Mouse (Mus musculus) monocyte, adult 59 days (primary cell): ENCODE data around the gene Aifm1. TPM values are rescaled to one million over a fixed set of nuclear protein-coding genes. Genes with fewer than 3 reads are reported as not detected.

Experiments
- total RNA-seq, 2 experiments: library from RNA; stranded (reverse); gene quantifications; one replicate each; pipeline ENCODE4 v1.2.4; 2023

Aifm1 gene
- 10 to 100 TPM; 18.9 to 21.0 TPM for total RNA-seq

DNA sequence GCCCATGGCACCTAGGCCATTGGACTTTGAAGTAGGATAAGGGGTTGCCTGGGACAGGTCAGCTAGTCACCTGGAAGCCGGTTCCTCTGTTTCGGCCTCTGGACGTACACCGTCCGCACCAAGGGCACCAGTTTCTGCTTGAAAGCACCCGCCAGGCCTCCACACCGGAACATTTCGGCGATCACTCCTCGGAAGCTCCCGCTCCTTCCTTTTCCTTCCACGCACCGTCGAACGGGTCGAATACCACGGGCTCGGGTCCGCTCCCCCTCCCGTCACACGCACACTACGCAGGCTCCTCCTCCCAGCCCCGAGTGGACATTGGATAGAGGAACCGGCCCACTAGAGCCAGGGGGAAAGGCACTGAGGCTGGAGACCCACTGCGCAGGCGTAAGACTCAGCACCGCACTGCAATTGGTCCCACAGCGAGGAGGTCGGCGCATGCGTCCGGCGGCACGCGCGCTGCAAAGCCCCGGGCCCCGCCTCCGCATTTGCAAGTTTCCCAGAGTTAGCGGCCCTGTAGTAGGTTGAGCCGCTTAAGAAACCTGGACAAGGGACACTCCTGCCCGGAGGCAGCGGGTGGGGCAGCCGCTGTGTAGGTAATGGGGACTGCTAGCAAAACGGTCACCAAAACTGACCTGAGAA, at the start of gene Aifm1:
Aifm1 (minus strand) TSS at position 398 of the 642 bp plus-strand sequence.

DNA sequence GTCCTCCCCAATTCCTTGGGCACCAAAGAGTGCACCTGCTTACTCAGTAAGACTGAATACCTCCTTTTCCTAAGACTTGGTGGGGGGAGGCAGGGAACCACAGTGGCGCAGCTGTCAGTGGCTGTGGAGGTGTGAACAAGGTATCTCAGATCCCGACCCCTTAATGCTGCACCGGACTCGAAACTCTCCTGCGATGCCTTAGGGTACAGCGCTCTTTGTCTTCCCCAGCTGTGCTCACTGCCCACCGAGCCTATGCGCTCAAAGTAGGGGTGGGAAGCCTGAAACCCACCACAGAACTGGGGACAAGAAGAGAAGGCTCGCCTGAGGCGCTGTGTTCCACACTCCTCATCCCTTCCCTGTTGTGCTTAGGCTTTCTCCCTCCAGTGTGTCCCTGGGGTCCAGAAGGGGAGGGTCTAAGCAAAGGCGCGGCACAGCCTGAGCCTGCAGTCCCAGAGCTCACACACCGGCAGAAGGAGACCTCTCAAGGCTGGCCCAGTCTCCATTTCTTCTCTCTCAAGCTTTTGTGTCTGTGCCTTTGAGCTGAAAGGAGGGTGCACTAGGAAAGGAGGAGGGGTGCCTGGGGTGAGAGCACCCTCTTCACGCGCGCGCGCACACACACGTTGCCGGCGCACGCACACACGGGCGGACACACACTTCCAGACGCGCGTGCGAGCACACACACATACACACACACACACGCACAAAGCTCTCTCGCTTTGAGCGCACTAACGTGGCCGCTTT, 5.6 kb upstream of the Aifm1 start, which contains the start of gene Rab33a:
Rab33a (plus strand) TSS at position 478 of the 741 bp plus-strand sequence.

DNA sequence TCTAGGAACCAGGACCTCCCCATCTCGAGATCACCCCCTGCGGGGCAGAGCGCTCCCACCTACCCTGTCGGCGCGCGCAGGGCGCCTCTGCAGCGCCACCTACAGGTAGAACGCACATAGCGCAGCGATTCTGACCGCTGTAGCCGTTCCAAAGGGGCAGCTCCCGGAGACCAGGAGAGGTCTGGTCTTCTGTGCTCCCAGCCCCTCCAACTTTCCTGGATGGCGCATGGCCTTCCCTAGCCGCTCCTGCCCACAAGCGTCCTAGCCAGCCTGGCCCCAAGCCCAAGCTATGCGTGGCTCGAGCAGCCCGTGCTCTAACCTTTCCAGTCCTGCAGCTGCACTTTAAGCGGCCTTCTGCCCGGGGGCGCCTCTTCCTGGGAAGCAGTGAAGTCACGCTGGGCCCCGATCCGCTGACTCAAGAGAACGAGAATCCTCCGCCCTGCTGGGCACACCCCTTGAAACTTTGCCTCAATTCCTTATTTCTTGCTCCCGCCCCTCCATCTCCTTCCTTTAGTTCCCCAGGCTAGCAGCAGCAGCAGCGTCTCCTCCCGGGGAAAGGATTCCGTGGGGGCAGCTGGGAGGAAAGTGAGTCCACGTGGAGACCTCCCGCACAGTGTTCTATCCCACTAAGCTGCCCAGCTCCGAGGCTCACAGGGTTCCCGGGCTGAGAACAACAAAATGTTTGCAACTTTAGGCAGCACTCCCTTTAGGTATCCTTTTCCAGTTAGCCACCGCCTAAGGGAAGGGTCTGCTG, 50.4 kb downstream of the Aifm1 start, which contains the start of gene Elf4:
Elf4 (minus strand) TSS at position 379 of the 754 bp plus-strand sequence.

Other genes with a start within 250 kb of the Aifm1 start
- gene Bcorl1, start 172.2 kb downstream of the Aifm1 start, total RNA-seq, result 1 to 10 TPM; 9.6 to 9.7 TPM
- 100 to 1,000 TPM; 137 TPM for gene Elf4, start 50.4 kb downstream of the Aifm1 start, total RNA-seq
- 1 to 10 TPM in 1 of 2 experiments, under 1 TPM in 1; 0.58 to 1.1 TPM for gene Rab33a, start 5.7 kb upstream of the Aifm1 start, total RNA-seq
- gene Zfp280c, start 80.9 kb upstream of the Aifm1 start, total RNA-seq, result 10 to 100 TPM; 18.2 to 23.5 TPM
- 1 to 10 TPM; 3.6 to 4.1 TPM for gene Slc25a14, start 109.8 kb upstream of the Aifm1 start, total RNA-seq
- not detected for gene Gpr119, start 160.9 kb upstream of the Aifm1 start, total RNA-seq
- gene Rbmx2, start 181.4 kb upstream of the Aifm1 start, total RNA-seq, result 1 to 10 TPM; 3.0 to 4.5 TPM